Mouse (Mus musculus): ENCODE data around the gene Sox8.

Sox8 gene

GRCm38 (mm10) chr17:25582076-25582475 lies 11.6 kb upstream of the Sox8 start:
- intact Hi-C loops (cut with DNase I): no loop called here

DNA sequence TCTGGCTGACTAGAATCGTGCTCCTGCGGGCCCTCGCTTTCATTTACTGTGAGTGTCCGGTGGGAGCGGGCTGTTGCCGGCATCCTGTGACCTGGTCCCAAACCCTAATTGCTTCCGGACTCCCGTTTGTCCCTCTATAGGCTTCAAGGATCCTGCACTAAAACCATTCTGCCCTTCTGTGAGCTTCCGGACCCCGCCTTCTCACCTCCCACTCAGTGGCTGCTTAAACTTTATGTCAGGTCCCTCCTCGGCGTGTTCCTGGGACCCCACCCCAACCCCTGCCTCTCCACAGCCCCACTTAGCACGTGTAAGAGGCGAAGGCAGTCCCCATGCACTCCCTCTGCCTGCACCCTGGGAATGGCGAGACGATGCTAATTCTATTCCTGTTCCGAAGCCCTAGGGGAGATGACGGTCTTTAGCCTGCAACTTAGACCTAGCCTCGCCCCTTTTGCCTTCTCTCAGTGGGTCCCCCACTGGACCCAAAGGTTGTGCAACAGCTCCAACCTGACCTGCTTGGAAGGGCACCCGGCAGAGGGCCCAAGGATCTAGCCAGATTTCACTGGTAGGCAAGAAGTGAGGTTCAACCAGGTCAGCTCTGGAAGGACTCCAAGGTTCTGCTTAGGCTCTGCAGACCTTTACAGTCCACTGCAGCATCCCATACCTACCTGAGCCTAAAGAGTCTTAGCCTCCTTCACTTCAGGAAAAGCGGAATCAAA lies 9.0 kb upstream of the Sox8 start:
- intact Hi-C loops (cut with DNase I): loop anchor here (10.0 kb wide), 1 partner anchor 215 kb away; the partner anchor contains the start of genes AC134908.4, Fam173a and Metrn

- intact Hi-C loops (cut with DNase I): loop anchor here (10.0 kb wide), 1 partner anchor 216 kb away; the partner anchor contains the start of genes AC134908.4, Fam173a and Metrn
Observed at GRCm38 (mm10) chr17:25578920-25579319, 8.4 kb upstream of the Sox8 start, which contains the start of gene Lmf1. Gene Lmf1 (plus strand): TSS chr17:25579085.

DNA sequence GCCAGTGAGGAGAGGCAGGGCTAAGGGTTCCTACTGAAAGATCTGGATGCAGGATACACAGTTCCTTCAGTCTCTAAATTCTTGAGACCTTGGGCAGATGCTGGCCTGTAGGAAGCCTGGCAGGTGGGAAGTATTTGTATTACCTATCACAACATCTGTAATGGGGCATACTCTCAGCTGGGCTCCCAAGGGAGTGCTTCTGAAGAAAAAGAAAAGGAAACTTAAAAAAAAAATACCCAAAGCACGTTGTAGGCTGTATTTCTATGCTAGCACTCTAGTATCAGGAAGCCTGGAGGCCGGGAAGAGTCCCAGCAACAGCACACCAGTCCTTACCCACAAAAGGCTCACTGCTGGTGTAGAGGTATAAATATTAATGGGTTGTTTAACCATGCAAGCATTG lies 7.2 kb upstream of the Sox8 start:
- intact Hi-C loops (cut with DNase I): loop anchor here (10.0 kb wide), 1 partner anchor 217 kb away; the partner anchor contains the start of genes AC134908.4, Fam173a and Metrn

DNA sequence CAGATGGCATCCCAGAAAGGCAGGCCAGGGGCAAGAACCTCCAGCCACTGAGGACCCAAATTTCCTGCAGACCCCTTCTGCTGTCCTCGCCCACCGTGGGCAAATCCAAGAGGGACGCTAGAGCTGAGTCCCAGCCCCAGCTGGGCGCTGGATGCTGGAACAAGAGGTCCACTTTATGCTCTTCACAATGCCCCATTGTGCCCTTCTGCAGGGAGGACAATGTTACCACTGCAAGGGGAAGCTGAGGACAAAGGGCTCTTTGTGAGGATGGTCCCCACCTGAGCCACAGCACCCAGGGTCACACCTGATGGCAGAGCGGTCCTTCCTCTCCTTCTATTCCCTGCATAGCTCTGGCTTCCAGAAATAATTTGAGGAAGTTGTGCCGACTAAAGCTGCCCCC lies 6.8 kb upstream of the Sox8 start:
- intact Hi-C loops (cut with DNase I): loop anchor here (10.0 kb wide), 1 partner anchor 218 kb away; the partner anchor contains the start of genes AC134908.4, Fam173a and Metrn

DNA sequence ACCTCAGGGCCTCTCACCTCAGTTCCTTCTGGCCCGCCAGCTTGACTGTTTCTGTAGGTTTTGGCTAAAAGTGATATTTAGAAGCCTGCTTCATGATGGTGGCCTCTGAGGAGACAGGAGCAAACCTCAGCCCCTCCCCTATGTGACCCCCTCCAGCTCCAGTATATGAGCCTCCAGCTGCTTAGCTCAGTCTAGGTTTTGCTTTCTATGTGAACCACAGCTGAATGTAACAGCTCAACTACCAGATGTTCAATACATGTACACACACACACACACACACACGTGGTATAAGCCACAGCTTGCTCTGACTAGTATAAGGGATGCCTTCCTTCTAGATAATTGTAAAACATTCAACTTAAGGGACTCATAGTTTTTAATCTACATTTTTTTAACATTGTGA lies 5.5 kb upstream of the Sox8 start:
- intact Hi-C loops (cut with DNase I): loop anchor here (10.0 kb wide), 1 partner anchor 219 kb away; the partner anchor contains the start of genes AC134908.4, Fam173a and Metrn

- intact Hi-C loops (cut with DNase I): loop anchor here (10.0 kb wide), 1 partner anchor 219 kb away; the partner anchor contains the start of genes AC134908.4, Fam173a and Metrn
Observed at GRCm38 (mm10) chr17:25575208-25575971, 4.9 kb upstream of the Sox8 start.

GRCm38 (mm10) chr17:25571453-25571820 lies 951 bp upstream of the Sox8 start:
- intact Hi-C loops (cut with DNase I): loop anchor here (10.0 kb wide), 1 partner anchor 223 kb away; the partner anchor contains the start of genes AC134908.4, Fam173a and Metrn

GRCm38 (mm10) chr17:25569833-25570647 lies 446 bp downstream of the Sox8 start:
- intact Hi-C loops (cut with DNase I): loop anchor here (10.0 kb wide), 1 partner anchor 225 kb away; the partner anchor contains the start of genes AC134908.4, Fam173a and Metrn

GRCm38 (mm10) chr17:25568880-25569279 lies 1.6 kb downstream of the Sox8 start:
- intact Hi-C loops (cut with DNase I): loop anchor here (1.0 kb wide), 1 partner anchor 129 kb away; no protein-coding TSS in a partner anchor

DNA sequence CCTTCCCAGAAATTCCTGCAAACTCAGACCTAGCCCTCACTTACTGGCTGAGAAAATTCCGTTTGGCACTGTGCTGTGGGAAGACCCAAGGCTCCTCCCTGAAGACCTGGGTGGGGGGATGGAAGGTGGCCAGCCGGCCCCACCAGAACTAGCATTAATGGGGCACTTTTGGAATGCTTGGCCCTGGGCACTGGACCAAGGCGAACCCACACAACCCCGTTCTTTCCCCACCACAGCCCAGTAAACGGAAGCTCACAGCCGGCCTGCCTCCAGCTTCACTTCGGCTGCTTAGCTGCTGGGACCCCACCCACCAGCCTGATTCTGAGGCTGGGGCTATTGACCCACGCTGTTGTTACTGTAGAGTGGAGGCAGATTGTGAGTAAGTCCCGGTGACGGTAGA lies 2.3 kb downstream of the Sox8 start:
- intact Hi-C loops (cut with DNase I): loop anchor here (1.0 kb wide), 1 partner anchor 130 kb away; no protein-coding TSS in a partner anchor

DNA sequence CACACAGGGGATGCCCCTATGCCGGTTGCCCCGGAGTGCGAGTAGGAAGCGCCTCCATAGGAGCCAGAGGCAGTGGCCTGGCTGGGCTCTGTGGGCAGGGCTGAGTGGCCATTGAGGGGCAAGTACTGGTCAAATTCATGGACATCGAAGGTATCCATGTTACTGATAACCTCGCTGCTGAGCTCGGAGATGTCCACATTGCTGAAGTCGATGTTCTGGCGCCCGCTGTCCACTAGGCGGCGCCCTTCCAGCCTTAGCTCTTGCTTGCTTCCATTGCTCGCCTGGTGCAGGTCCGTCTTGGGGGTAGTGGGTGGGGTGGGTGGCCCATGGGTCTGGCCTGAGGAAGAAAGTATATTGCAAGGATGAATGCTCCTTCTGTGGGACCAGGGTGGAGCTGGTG lies 2.7 kb downstream of the Sox8 start:
- intact Hi-C loops (cut with DNase I): loop anchor here (1.0 kb wide), 1 partner anchor 131 kb away; no protein-coding TSS in a partner anchor

GRCm38 (mm10) chr17:25567261-25567660 lies 3.2 kb downstream of the Sox8 start:
- intact Hi-C loops (cut with DNase I): no loop called here

DNA sequence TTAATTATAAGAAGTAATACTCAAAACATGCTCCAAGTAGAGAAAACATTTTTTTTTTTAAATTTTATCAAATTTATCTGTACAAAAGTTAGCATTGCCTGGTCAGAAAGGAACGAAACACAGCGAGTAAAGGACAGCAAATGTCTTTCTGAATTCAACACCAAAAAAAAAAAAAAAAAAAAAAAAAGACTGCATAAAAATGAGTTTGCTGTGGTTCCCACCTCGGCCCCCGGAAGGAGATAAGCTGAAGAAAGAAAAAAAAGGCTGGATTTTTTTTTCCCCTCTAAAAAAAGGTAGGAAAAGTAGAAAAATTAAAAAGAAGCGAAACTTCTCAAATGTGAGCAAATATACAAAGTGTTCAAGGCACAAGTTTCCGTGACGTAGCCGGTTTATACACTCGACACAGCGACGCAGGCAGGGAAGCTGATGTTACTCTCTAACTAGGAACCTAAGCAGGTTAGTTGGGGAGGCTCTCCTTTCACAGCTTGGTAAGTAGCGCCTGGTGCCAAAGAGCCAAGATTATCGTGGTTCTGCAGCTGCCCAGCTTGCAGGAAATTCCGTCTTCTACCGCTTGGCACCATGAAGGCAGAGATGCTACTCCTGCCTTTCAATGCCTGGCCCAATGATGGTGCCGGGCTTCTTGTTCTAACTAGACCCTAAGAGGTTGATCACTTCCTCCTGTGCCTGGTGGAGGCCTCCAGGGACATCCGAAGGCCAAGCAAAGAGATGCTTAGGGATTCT lies 4.5 kb downstream of the Sox8 start:
- intact Hi-C loops (cut with DNase I): no loop called here

- intact Hi-C loops (cut with DNase I): no loop called here
Observed at GRCm38 (mm10) chr17:25565244-25565643, 5.2 kb downstream of the Sox8 start.

DNA sequence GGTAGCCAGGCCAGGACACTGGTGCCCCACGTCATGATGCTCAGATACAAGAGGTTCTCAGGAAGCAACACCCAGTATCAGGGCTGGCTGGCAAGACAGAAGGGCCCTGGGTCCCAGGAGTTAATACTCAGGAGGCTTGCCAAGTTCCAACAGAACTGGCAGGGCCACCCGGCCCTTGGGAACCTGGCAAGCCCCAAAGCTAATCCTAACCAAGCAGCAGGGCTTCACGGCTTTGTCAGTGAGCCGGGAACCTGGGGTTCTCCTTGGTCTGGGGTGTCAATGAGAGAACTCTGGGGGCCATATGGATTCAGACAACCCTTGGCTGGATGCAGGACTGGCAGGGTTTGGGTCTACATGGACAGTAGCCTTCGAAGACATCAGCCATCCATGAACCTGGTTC lies 6.0 kb downstream of the Sox8 start:
- intact Hi-C loops (cut with DNase I): no loop called here

GRCm38 (mm10) chr17:25561223-25562028 lies 9.1 kb downstream of the Sox8 start:
- intact Hi-C loops (cut with DNase I): no loop called here

DNA sequence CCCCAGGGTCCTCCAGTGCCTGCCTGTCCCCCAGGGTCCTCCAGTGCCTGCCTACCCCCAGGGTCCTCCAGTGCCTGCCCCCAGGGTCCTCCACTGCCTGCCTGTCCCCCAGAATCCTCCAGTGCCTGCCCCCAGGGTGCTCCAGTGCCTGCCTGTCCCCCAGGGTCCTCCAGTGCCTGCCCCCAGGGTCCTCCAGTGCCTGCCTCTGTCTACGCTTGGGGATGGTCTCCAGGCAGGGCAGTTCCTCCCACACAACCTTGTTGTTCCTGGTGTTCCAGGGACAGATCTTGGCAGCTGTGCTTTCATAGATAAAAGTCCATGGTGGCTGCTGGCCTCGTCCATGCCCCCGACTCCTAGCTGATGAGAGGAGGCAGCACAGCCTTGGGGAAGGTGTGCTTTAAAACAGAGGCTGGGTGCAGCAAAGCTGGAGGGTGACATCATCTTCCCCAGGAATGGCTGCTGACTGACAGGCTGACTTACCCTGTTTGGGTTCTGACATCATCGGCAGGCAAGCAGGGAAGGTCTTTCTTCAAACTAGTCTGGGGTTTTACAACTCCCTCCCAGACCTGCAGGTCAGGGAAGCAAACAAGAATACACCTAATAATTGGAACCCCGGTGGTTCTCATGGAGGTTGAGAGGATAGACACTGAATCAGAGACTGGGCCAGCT lies 9.8 kb downstream of the Sox8 start:
- intact Hi-C loops (cut with DNase I): no loop called here

DNA sequence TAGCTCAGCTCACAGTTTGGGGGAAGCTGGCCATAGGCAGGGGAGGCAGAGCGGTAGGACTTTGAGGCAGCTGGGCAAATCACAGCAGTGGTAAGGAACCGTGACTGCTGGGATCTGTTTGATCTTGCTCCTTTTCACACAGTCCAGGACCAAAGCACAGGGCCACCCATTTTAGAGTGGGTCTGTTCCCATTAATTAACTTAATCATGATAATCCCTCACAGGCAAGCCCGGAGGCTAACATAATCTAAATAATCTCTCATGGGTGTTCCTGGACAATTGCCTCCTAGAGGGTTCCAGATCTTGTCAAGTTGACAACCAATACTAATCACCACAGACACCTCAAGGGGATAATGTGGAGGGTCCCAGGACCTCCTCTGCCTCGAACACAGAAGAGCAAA lies 10.9 kb downstream of the Sox8 start:
- intact Hi-C loops (cut with DNase I): no loop called here

Measured in adrenal gland (tissue).